Mouse (Mus musculus) hindbrain, postnatal 0 days (tissue): ENCODE data around the gene Tspan12. TPM values are rescaled to one million over a fixed set of nuclear protein-coding genes. Genes with fewer than 3 reads are reported as not detected.

Source experiments
- ATAC-seq: fragments of 200-750 bp; cut with Nextera tagmentation; 2 replicates; pipeline ENCODE4 v1.8.0; 2017; ENCODE audit warnings: mild to moderate bottlenecking, moderate TSS enrichment, moderate library complexity
- DNase-seq: peaks from one replicate; pipeline ENCODE4 v3.0.0-alpha.2; 2015; ENCODE audit warnings: low spot score
- H3K27ac ChIP-seq: fragments of 300-500 bp; sonication (generic); 2 replicates; pipeline ENCODE4 v1.5.1; 2014; ENCODE audit warnings: mild to moderate bottlenecking
- H3K27me3 ChIP-seq: fragments of 300-500 bp; sonication (generic); 2 replicates; pipeline ENCODE4 v1.6.1; 2014; ENCODE audit warnings: low read length, mixed read lengths; ENCODE audit not compliant: insufficient read depth
- H3K36me3 ChIP-seq: fragments of 300-500 bp; sonication (generic); 2 replicates; pipeline ENCODE4 v1.6.1; 2014; ENCODE audit warnings: low read length, mixed read lengths; ENCODE audit not compliant: insufficient read depth
- H3K4me1 ChIP-seq: fragments of 300-500 bp; sonication (generic); 2 replicates; pipeline ENCODE4 v1.6.1; 2014; ENCODE audit warnings: antibody characterized with exemption, low read length, mixed read lengths; ENCODE audit not compliant: insufficient read depth
- H3K4me2 ChIP-seq: fragments of 300-500 bp; sonication (generic); 2 replicates; pipeline ENCODE4 v1.6.1; 2014; ENCODE audit warnings: low read depth, mild to moderate bottlenecking, low read length, moderate library complexity, mixed read lengths
- H3K4me3 ChIP-seq: fragments of 300-500 bp; sonication (generic); 2 replicates; pipeline ENCODE4 v1.5.1; 2014; ENCODE audit warnings: low read length
- H3K9ac ChIP-seq: fragments of 300-500 bp; sonication (generic); replicated peaks from 2 replicates; pipeline ENCODE4 v1.6.1; 2014; ENCODE audit warnings: mild to moderate bottlenecking, low read length, moderate library complexity, mixed read lengths
- H3K9me3 ChIP-seq: fragments of 300-500 bp; sonication (generic); 2 replicates; pipeline ENCODE4 v1.6.1; 2016; ENCODE audit warnings: low read length, mixed read lengths
- CTCF ChIP-seq: IDR thresholded peaks from 2 replicates; pipeline ENCODE4 v1.5.1; 2016; ENCODE audit warnings: antibody characterized with exemption, control low read depth, low read depth
- WGBS: fragments of 180-500 bp; shearing (Covaris S2); extraction: QIAGEN DNeasy Blood & Tissue Kit; methylation state at CpG from one replicate; pipeline ENCODE4 v1.1.7; 2014; 5-methylcytosine and 5-hydroxymethylcytosine counted together
- polyA plus RNA-seq: library from polyadenylated mRNA; unstranded; fragments of >200 nt; fragmentation: Nextera tagmentation; extraction: Ambion mirVana; gene quantifications from 2 replicates; pipeline ENCODE4 v1.2.1, GENCODE M21; 2015
- total RNA-seq: library from RNA; depleted of rRNA; stranded (reverse); fragments of >200 nt; gene quantifications from 2 replicates; pipeline ENCODE4 v1.2.3, GENCODE M21; 2014

Tspan12 gene
- total and polyA plus RNA-seq, 2 experiments from 2014 or later = 24.8 to 62.5 TPM

- Histone ChIP-seq H3K4me1 (no peaks in the 10 kb centered on the region), H3K27me3 (no peaks in the 10 kb centered on the region), H3K9ac (peak overlapping the region; percentile 83), H3K36me3 (no peaks in the 10 kb centered on the region), H3K4me2 (peak overlapping the region; percentile 79), H3K9me3 (no peaks in the 10 kb centered on the region), H3K27ac (no peak overlapping the region), H3K4me3 (peak overlapping the region; percentile 87)
- ATAC-seq (peak; percentile 18; the same call in 1 of the 2 replicates), DNase-seq (peak; percentile 18)
- 26% methylated on average over 21 of the region's 21 CpGs for WGBS
- no peak for TF ChIP-seq CTCF
These were observed 1.6 kb downstream of the Tspan12 start for GRCm38 (mm10) chr6:21850526-21851345.

GRCm38 (mm10) chr6:21848808-21849207 lies 3.5 kb downstream of the Tspan12 start:
- WGBS = 93% methylated on average over 4 of the region's 4 CpGs
- no peaks in the 10 kb centered on the region for H3K36me3 ChIP-seq
- DNase-seq (no peak), ATAC-seq (no peak)
- H3K4me1 ChIP-seq = no peaks in the 10 kb centered on the region
- H3K9me3 ChIP-seq = no peaks in the 10 kb centered on the region
- no peak for TF ChIP-seq CTCF
- no peak overlapping the region for H3K4me3 ChIP-seq
- H3K9ac ChIP-seq = no peak overlapping the region
- no peak overlapping the region for H3K27ac ChIP-seq
- H3K27me3 ChIP-seq = no peaks in the 10 kb centered on the region
- H3K4me2 ChIP-seq = no peak overlapping the region

GRCm38 (mm10) chr6:21839976-21840775 lies 12.1 kb downstream of the Tspan12 start:
- ATAC-seq (peak; percentile 71), DNase-seq (peak; percentile 55)
- Histone ChIP-seq H3K4me3 (no peak overlapping the region), H3K27ac (no peak overlapping the region), H3K36me3 (peaks cover 3% of the 10 kb centered on the region; the same call in 1 of the 2 replicates), H3K9me3 (no peaks in the 10 kb centered on the region), H3K27me3 (no peaks in the 10 kb centered on the region), H3K4me1 (no peaks in the 10 kb centered on the region), H3K4me2 (0 out of 2 replicates have a peak overlapping the region, but pooled peaks have one; percentile 16), H3K9ac (no peak overlapping the region)
- WGBS = 20% methylated on average over 9 of the region's 9 CpGs
- no peak for TF ChIP-seq CTCF

GRCm38 (mm10) chr6:21839244-21839814 lies 13.0 kb downstream of the Tspan12 start:
- Histone ChIP-seq H3K9ac (no peak overlapping the region), H3K4me1 (no peaks in the 10 kb centered on the region), H3K27me3 (no peaks in the 10 kb centered on the region), H3K27ac (no peak overlapping the region), H3K9me3 (no peaks in the 10 kb centered on the region), H3K36me3 (peaks cover 6% of the 10 kb centered on the region; the same call in 1 of the 2 replicates), H3K4me2 (no peak overlapping the region), H3K4me3 (no peak overlapping the region)
- ATAC-seq (no peak), DNase-seq (no peak)
- no peak for TF ChIP-seq CTCF
- 61% methylated on average over 10 of the region's 10 CpGs for WGBS

GRCm38 (mm10) chr6:21833531-21833930 lies 18.8 kb downstream of the Tspan12 start:
- 94% methylated on average over 4 of the region's 4 CpGs for WGBS
- H3K4me1 ChIP-seq = no peaks in the 10 kb centered on the region
- no peak for TF ChIP-seq CTCF
- H3K4me2 ChIP-seq = no peak overlapping the region
- H3K27ac ChIP-seq = no peak overlapping the region
- no peak overlapping the region for H3K4me3 ChIP-seq
- H3K36me3 ChIP-seq = peaks cover 6% of the 10 kb centered on the region; the same call in 1 of the 2 replicates
- DNase-seq = no peak
- H3K9ac ChIP-seq = no peak overlapping the region
- ATAC-seq = no peak
- no peaks in the 10 kb centered on the region for H3K27me3 ChIP-seq
- H3K9me3 ChIP-seq = no peaks in the 10 kb centered on the region

- 80% methylated on average over 3 of the region's 3 CpGs for WGBS
- Histone ChIP-seq H3K4me3 (no peak overlapping the region), H3K4me2 (no peak overlapping the region), H3K9me3 (no peaks in the 10 kb centered on the region), H3K36me3 (peaks cover 6% of the 10 kb centered on the region; the same call in 1 of the 2 replicates), H3K27ac (no peak overlapping the region), H3K4me1 (no peaks in the 10 kb centered on the region), H3K27me3 (no peaks in the 10 kb centered on the region), H3K9ac (no peak overlapping the region)
- no peak for ATAC-seq
- no peak for TF ChIP-seq CTCF
- DNase-seq = no peak
These were observed 20.4 kb downstream of the Tspan12 start for GRCm38 (mm10) chr6:21831871-21832270.
